Mouse (Mus musculus): ENCODE measurements around the gene Prlh.

GRCm38 (mm10) chr1:90939980-90940379 is 12.9 kb upstream of the Prlh start:
- TF ChIP-seq POLR2A (IDR thresholded peaks at IDR 0.05; ENCODE audit: extremely low read depth, insufficient read depth, low read length): no peak
- TF ChIP-seq CTCF (IDR thresholded peaks at IDR 0.05; ENCODE audit: low read depth, low read length): no peak

All from liver, adult 2 months (tissue).